Mouse (Mus musculus) midbrain, embryonic 15.5 days (tissue): Measurements from ENCODE around the gene Cracr2a. TPM values are rescaled to one million over a fixed set of nuclear protein-coding genes. Genes with fewer than 3 reads are reported as not detected.

Source experiments
- ATAC-seq: fragments of 200-750 bp; cut with Nextera tagmentation; replicated peaks from 2 replicates; pipeline ENCODE4 v1.8.0; 2017; ENCODE audit warnings: moderate TSS enrichment
- H3K27ac ChIP-seq: fragments of 300-500 bp; sonication (generic); 2 replicates; pipeline ENCODE4 v1.5.1; 2015; ENCODE audit warnings: mild to moderate bottlenecking, inconsistent platforms
- H3K27me3 ChIP-seq: fragments of 300-500 bp; sonication (generic); replicated peaks from 2 replicates; pipeline ENCODE4 v1.6.1; 2015; ENCODE audit warnings: inconsistent platforms
- H3K36me3 ChIP-seq: fragments of 300-500 bp; sonication (generic); replicated peaks from 2 replicates; pipeline ENCODE4 v1.6.1; 2015; ENCODE audit warnings: inconsistent platforms
- H3K4me1 ChIP-seq: fragments of 300-500 bp; sonication (generic); 2 replicates; pipeline ENCODE4 v1.6.1; 2015; ENCODE audit warnings: inconsistent platforms
- H3K4me2 ChIP-seq: fragments of 300-500 bp; sonication (generic); 2 replicates; pipeline ENCODE4 v1.6.1; 2015; ENCODE audit warnings: inconsistent platforms, mild to moderate bottlenecking, moderate library complexity
- H3K4me3 ChIP-seq: fragments of 300-500 bp; sonication (generic); 2 replicates; pipeline ENCODE4 v1.5.1; 2015; ENCODE audit warnings: mild to moderate bottlenecking, inconsistent platforms
- H3K9ac ChIP-seq: fragments of 300-500 bp; sonication (generic); 2 replicates; pipeline ENCODE4 v1.6.1; 2015; ENCODE audit warnings: mild to moderate bottlenecking, inconsistent platforms
- H3K9me3 ChIP-seq: fragments of 300-500 bp; sonication (generic); 2 replicates; pipeline ENCODE4 v1.6.1; 2016; ENCODE audit warnings: inconsistent platforms
- WGBS: fragments of 180-500 bp; shearing (Covaris S2); methylation state at CpG from one replicate; pipeline ENCODE4 v1.1.7; 2015; ENCODE audit warnings: mixed read lengths; 5-methylcytosine and 5-hydroxymethylcytosine counted together
- polyA plus RNA-seq: library from polyadenylated mRNA; unstranded; fragments of >200 nt; fragmentation: Nextera tagmentation; extraction: Ambion mirVana; gene quantifications from 2 replicates; pipeline ENCODE4 v1.2.1, GENCODE M21; 2015

The Cracr2a gene
- polyA plus RNA-seq, 1 experiment from 2014 or later, result 0.74 TPM

DNA sequence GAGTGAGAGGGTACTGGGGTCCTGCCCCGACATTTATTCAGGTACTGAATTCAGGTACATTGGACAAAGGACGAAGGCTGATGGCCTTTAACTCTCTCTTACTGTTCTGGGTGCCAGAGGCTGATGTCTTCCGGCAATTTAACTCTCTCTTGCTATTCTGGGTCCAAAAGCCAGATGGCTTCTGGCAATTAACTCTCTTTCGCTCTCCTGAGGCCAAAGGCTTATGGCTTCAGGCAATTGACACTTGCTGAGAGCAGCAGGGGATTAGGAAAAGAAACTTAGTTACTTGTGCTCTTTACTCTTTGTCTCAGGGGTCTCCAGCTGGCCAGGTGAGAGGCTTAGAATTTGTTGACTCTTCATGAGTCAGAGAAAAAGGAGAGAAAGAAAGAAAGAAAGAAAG is 94.8 kb downstream of the Cracr2a start:
- no peak overlapping the region for H3K4me2 ChIP-seq
- 21% methylated on average over 4 of the region's 4 CpGs for WGBS
- no peaks in the 10 kb centered on the region; the same call in 1 of the 2 replicates for H3K4me1 ChIP-seq
- H3K4me3 ChIP-seq, result no peak overlapping the region
- no peak for ATAC-seq
- H3K36me3 ChIP-seq, result no peaks in the 10 kb centered on the region
- no peaks in the 10 kb centered on the region for H3K9me3 ChIP-seq
- H3K27ac ChIP-seq, result no peak overlapping the region
- no peak overlapping the region for H3K9ac ChIP-seq
- no peaks in the 10 kb centered on the region for H3K27me3 ChIP-seq

DNA sequence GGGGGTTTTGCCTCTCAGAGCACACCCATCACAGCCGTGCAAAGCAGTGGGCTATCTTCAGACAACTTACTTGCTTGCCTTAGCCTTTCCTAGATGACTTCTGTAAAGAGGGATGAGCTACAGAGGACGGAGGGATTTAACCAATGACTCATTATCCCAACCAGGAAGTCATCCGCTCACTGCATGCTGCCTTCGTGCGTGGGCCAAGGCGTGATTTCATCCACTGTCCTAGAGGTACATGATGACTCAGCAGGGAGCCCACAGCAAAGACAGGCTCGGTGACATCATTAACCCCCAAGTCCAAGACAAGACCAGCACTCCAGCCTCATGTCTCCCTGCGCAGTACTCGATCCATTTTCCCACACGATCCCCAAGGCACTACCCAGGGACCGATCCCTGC is 96.0 kb downstream of the Cracr2a start:
- ATAC-seq, result no peak
- H3K36me3 ChIP-seq, result no peaks in the 10 kb centered on the region
- no peaks in the 10 kb centered on the region for H3K27me3 ChIP-seq
- WGBS, result 90% methylated on average over 11 of the region's 11 CpGs
- no peak overlapping the region for H3K27ac ChIP-seq
- no peak overlapping the region for H3K4me3 ChIP-seq
- no peak overlapping the region for H3K4me2 ChIP-seq
- no peaks in the 10 kb centered on the region for H3K9me3 ChIP-seq
- H3K9ac ChIP-seq, result no peak overlapping the region
- no peaks in the 10 kb centered on the region; the same call in 1 of the 2 replicates for H3K4me1 ChIP-seq

DNA sequence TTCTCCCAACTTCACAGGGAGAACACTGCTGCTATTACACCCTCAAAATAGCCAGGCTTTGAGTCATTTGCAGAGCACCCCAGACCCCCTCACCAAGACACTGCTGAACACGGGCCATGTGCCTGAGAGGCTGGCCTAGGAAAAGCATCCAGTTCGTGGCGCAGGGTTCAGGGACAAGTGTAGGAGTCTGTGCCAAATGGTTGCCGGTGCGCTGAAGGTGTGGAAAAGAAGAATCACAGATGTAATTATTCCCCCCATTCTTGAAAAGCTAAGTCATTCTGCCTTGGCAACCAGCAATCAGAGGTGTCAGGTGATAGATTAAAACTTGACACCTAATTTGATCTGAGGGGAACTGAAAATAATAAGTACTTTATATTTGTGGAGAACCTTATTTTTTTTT is 98.3 kb downstream of the Cracr2a start:
- Histone ChIP-seq H3K9ac (no peak overlapping the region), H3K9me3 (no peaks in the 10 kb centered on the region), H3K4me1 (no peaks in the 10 kb centered on the region; the same call in 1 of the 2 replicates), H3K27ac (no peak overlapping the region), H3K4me2 (no peak overlapping the region), H3K4me3 (no peak overlapping the region), H3K36me3 (no peaks in the 10 kb centered on the region), H3K27me3 (no peaks in the 10 kb centered on the region)
- ATAC-seq, result no peak
- 67% methylated on average over 5 of the region's 5 CpGs for WGBS

DNA sequence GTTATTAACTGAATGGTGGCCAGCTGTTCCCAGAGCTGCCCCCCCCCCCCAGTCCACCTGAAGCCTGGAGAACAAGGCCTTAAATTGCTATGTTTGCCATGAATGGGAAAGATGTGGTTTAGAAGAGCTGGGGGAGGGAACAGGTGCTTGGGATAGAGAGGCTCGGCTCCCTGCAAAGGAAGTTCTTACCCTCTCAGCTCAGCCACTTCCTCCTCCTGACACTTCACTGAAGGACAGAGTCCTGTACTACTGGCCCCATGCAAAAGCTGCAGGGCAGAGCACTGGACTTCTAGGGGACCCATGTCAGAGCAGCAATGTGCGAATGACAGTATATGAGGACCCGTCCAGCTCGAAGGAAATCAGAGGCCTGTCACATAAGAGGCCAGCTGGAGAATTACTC is 98.8 kb downstream of the Cracr2a start:
- no peak overlapping the region for H3K4me2 ChIP-seq
- no peaks in the 10 kb centered on the region for H3K27me3 ChIP-seq
- no peak overlapping the region for H3K4me3 ChIP-seq
- no peaks in the 10 kb centered on the region; the same call in 1 of the 2 replicates for H3K4me1 ChIP-seq
- H3K27ac ChIP-seq, result no peak overlapping the region
- no peaks in the 10 kb centered on the region for H3K36me3 ChIP-seq
- no peak overlapping the region for H3K9ac ChIP-seq
- H3K9me3 ChIP-seq, result no peaks in the 10 kb centered on the region
- WGBS, result 91% methylated on average over 4 of the region's 4 CpGs
- no peak for ATAC-seq

DNA sequence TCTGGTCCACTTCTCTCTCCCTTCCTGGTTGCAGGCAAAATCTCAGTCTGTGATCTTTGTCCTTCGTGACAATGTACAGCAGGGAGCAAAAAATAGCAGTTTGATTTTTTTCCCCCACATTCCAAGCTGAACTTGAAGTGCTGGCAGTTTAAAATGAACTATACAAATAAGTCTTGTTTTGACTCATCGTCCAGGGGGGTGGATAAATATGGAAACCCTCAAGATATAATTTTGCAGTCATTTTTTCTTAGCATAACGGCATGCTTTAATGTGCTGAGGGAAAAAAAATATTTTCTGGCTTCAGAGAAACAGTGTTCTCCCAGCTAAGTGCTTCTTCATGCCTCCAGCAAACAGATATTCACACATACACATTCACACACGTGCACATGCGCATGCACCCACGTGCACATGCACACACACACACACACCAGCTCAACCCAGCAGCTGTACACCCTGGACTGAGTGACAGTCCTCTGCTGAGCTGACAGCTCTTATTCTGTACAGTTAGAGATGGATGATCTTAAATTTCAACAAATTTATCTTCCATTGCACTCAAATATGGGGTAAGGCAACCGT is 100.7 kb downstream of the Cracr2a start:
- WGBS, result 80% methylated on average over 7 of the region's 7 CpGs
- no peak overlapping the region for H3K9ac ChIP-seq
- no peak overlapping the region for H3K4me2 ChIP-seq
- H3K9me3 ChIP-seq, result no peaks in the 10 kb centered on the region
- H3K27ac ChIP-seq, result no peak overlapping the region
- no peaks in the 10 kb centered on the region for H3K27me3 ChIP-seq
- H3K36me3 ChIP-seq, result no peaks in the 10 kb centered on the region
- no peak overlapping the region for H3K4me3 ChIP-seq
- no peak for ATAC-seq
- H3K4me1 ChIP-seq, result no peaks in the 10 kb centered on the region; the same call in 1 of the 2 replicates

DNA sequence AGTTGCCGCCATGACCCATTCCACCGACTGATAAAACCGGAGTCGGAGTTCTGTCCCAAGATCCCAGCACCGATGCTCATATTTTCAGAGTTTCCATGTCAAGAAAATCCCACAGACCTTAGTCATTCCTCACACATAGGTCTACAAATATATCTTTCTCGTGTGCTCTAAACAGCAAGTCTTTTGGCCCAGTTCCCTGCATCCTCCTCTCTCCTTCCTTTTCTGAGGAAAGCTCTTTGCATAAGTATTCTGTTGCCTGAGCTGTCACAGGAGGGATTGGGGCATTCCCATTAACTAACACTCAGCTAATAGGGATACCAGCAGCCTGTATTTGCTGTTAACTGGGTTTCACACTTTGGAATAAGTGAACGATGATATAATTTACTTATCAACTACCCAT is 102.1 kb downstream of the Cracr2a start:
- Histone ChIP-seq H3K4me3 (no peak overlapping the region), H3K27me3 (no peaks in the 10 kb centered on the region), H3K9ac (no peak overlapping the region), H3K9me3 (no peaks in the 10 kb centered on the region), H3K27ac (no peak overlapping the region), H3K36me3 (no peaks in the 10 kb centered on the region), H3K4me1 (no peaks in the 10 kb centered on the region; the same call in 1 of the 2 replicates), H3K4me2 (no peak overlapping the region)
- WGBS, result 82% methylated on average over 7 of the region's 7 CpGs
- ATAC-seq, result no peak

DNA sequence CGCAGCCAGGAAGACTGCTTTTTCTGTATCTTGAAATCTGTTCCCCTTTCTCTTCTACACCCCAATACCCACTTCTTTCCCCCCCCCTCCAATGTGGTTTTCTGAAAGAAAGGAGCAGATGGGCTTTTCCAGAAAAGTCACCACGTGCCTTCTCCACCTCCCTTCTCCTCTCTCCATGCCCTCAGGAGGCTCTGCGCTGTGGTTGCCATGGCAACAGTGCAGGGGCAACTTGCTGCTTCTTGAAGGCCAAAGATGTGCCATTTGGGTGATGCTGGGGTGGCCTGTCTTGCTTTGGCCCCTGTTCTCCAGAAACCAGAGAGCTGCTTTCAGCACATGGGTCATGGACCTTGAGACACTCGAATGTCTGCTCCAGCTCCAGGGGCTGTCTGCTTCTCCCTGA is 108.2 kb downstream of the Cracr2a start:
- H3K36me3 ChIP-seq, result no peaks in the 10 kb centered on the region
- 56% methylated on average over 4 of the region's 4 CpGs for WGBS
- no peak overlapping the region for H3K9ac ChIP-seq
- H3K9me3 ChIP-seq, result no peaks in the 10 kb centered on the region
- H3K27ac ChIP-seq, result no peak overlapping the region
- 0 out of 2 replicates have a peak, but pooled peaks have one; percentile 55 for ATAC-seq
- H3K4me3 ChIP-seq, result no peak overlapping the region
- peaks cover 6% of the 10 kb centered on the region for H3K4me1 ChIP-seq
- H3K27me3 ChIP-seq, result no peaks in the 10 kb centered on the region
- H3K4me2 ChIP-seq, result no peak overlapping the region

DNA sequence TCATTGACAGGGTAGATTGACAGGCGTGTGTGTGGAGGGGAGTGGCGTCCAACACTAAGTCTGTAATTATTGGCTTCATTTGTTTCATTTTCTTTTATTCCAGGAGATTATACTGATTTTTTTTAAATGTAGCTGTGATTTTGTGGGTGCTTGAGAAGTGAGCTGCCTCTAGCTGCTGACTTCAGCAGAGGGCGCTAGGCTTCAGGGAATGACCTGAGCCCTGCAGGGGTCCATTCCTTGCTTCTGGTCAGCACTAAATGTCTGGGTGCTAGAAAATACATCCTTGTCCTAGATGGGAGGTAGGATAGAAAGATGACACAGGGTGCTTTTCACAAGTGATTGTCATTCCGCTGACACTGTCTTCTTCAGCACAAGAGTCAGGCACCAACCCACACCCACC is 108.9 kb downstream of the Cracr2a start:
- 95% methylated on average over 4 of the region's 4 CpGs for WGBS
- Histone ChIP-seq H3K4me1 (peaks cover 6% of the 10 kb centered on the region), H3K27ac (no peak overlapping the region)

DNA sequence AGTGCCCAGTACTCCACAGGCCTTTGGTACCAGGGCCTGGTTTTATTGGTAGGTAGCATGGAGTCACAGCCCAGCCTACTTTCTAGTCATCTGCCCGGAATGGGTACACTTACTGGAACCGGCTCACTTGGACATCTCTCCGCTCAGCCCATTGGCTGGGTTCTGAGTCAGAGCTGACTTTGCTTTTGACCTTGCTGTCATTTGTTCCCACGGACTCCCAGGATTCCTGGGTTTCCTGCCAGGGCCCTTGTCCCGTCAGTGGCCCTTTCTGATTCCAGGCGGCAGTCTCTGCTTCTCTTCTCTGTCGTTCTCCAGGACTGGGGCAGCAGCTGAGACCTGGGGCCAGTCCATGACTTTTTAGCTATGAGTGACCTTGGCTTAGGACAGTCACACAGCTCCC is 110.9 kb downstream of the Cracr2a start:
- Histone ChIP-seq H3K27ac (no peak overlapping the region), H3K9me3 (no peaks in the 10 kb centered on the region), H3K4me1 (peaks cover 6% of the 10 kb centered on the region), H3K36me3 (no peaks in the 10 kb centered on the region), H3K4me3 (no peak overlapping the region), H3K9ac (no peak overlapping the region), H3K27me3 (no peaks in the 10 kb centered on the region), H3K4me2 (no peak overlapping the region)
- 86% methylated on average over 7 of the region's 7 CpGs for WGBS
- no peak for ATAC-seq

More for the DNA sequence above, 108.9 kb downstream of the Cracr2a start:
- H3K4me2 ChIP-seq, result no peak overlapping the region
- H3K27me3 ChIP-seq, result no peaks in the 10 kb centered on the region
- H3K4me3 ChIP-seq, result no peak overlapping the region
- ATAC-seq, result no peak
- no peaks in the 10 kb centered on the region for H3K9me3 ChIP-seq
- no peaks in the 10 kb centered on the region for H3K36me3 ChIP-seq
- H3K9ac ChIP-seq, result no peak overlapping the region

DNA sequence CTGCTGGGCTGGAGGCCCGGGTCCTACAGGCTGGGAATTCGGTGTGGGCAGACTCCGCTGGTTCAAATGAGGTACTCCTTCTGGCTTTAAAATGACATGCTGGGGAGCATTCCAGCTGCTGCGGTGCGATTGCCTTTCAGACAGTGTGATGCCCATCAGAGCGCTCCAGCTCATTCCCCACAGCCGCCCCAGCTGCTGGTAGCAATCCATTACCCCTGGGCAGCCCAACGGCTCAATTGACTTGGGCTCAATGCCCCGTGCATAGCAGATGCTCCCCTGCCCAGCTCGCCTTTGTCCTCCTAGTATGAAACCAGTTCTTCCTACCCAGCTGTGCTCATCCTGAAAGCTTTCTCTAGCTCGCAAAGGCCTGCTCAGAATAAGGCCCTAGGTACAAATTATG is 115.7 kb downstream of the Cracr2a start:
- no peaks in the 10 kb centered on the region for H3K36me3 ChIP-seq
- H3K27ac ChIP-seq, result no peak overlapping the region
- H3K27me3 ChIP-seq, result no peaks in the 10 kb centered on the region
- WGBS, result 64% methylated on average over 11 of the region's 11 CpGs
- H3K9me3 ChIP-seq, result no peaks in the 10 kb centered on the region
- no peak overlapping the region for H3K9ac ChIP-seq
- H3K4me3 ChIP-seq, result no peak overlapping the region
- H3K4me1 ChIP-seq, result no peaks in the 10 kb centered on the region
- ATAC-seq, result no peak; the same call in 1 of the 2 replicates
- no peak overlapping the region for H3K4me2 ChIP-seq

DNA sequence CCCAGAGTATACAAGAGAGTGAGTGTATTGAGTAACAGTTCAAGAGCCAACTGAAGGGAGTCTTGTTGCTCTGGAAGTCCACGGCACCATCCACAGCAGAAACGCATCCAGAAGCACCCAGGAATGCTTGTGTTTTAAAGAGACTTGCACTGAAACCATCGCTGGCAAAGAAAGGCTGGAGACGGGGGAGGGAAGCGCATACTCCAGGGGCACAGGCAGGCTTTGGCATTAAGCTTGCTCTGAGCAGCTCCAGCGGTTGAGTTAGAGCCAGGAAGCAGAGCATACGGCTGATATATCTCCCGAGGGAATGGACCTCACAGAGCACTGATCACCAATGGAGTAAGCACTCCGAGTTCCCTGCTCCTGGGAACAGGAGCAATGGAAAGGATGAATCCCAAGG is 117.2 kb downstream of the Cracr2a start:
- Histone ChIP-seq H3K27me3 (no peaks in the 10 kb centered on the region), H3K27ac (no peak overlapping the region), H3K36me3 (no peaks in the 10 kb centered on the region), H3K4me1 (no peaks in the 10 kb centered on the region), H3K4me3 (no peak overlapping the region), H3K9me3 (no peaks in the 10 kb centered on the region), H3K9ac (no peak overlapping the region), H3K4me2 (no peak overlapping the region)
- ATAC-seq, result no peak
- 64% methylated on average over 9 of the region's 9 CpGs for WGBS

DNA sequence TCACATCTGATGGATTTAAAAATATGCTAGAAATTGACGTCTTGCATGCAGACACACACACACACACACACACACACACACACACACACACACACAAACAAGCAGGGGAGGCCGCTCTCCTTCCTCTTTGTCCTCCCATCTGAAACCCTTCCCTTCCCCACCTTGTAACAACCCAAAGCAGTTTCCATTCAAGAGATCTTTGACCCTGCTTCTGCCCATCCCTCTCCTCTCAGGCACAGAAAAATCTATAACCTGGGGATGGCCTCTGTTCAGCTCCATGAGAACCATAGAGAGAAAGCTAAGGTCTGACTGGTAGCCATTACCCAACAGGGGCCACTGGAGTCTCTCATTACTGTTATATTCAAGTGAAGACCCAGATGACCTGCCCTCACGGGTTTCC is 117.9 kb downstream of the Cracr2a start:
- 83% methylated on average over 3 of the region's 3 CpGs for WGBS
- no peak overlapping the region for H3K9ac ChIP-seq
- H3K4me3 ChIP-seq, result no peak overlapping the region
- H3K9me3 ChIP-seq, result no peaks in the 10 kb centered on the region
- no peak overlapping the region for H3K27ac ChIP-seq
- no peak overlapping the region for H3K4me2 ChIP-seq
- H3K36me3 ChIP-seq, result no peaks in the 10 kb centered on the region
- no peaks in the 10 kb centered on the region for H3K27me3 ChIP-seq
- H3K4me1 ChIP-seq, result 0 out of 2 replicates have a peak, but pooled peaks cover 5% of the 10 kb centered on the region
- ATAC-seq, result no peak

DNA sequence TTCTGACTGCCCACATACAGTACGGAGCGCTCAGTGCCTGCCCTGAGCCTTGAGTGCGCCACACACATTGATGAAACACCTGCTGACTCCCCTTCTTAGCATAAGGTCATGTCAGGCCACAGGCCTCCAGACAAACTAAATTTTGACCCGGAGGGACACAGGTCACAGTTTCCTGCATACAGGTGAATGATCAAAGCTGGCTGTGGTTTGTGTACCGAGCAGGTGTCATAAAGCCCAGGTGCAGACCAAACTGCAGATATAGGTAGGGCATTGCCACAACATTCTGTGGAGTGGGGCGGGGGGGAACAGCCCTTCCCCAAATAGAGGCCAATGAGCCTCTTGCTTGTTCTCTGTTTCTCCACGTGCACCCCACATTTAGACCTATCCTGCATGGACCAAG is 119.6 kb downstream of the Cracr2a start:
- H3K4me1 ChIP-seq, result 0 out of 2 replicates have a peak, but pooled peaks cover 11% of the 10 kb centered on the region
- H3K4me2 ChIP-seq, result no peak overlapping the region
- H3K27me3 ChIP-seq, result no peaks in the 10 kb centered on the region
- H3K4me3 ChIP-seq, result no peak overlapping the region
- H3K9ac ChIP-seq, result no peak overlapping the region
- no peaks in the 10 kb centered on the region for H3K9me3 ChIP-seq
- ATAC-seq, result no peak
- H3K36me3 ChIP-seq, result no peaks in the 10 kb centered on the region
- WGBS, result 91% methylated on average over 7 of the region's 7 CpGs
- no peak overlapping the region for H3K27ac ChIP-seq
